Mouse (Mus musculus): ENCODE results near the gene Nrn1. TPM values are rescaled to one million over a fixed set of nuclear protein-coding genes. Genes with fewer than 3 reads are reported as not detected.

Gene Nrn1
- polyA plus RNA-seq, 1 experiment, result 0.57 TPM

DNA sequence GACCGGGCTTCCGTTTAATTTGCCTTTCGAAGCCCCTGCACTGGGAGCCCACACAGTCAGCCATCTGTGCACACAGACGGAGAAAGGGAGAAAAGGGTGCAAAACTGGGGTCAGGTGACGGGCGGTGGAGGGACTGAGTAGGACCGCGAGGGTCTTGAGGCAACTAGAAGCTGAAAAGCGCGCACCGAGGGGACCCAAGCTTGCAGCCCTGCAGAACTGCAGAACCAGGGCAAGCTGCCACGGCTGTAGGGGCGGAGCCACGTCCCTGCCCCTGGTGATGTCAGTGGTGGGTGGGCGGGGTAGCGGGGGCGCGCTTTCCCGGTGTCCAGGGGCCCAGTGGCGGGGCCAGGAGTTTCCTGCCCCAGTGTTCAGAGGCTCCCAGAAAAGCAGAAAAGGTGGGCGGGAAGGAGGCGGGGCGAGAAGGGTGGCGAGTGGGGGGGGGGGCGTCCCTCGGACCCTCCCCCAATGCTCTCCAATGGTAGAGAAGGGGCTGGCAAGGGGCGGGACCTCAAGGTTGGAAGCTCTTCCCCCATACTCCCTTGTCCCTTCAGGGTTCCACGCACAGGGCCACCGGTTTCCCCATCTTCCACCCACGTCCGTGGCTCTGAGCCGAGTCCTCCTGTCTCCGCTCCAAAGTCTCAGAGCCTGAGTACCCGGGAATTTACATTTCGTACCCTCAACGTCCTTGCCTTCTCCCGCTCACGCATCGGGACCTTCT, 1.1 kb upstream of the Nrn1 start:
- no peak overlapping the region for H3K27ac ChIP-seq (ENCODE audit: insufficient read depth, low read length)
- TF ChIP-seq CTCF (IDR thresholded peaks at IDR 0.05; ENCODE audit: extremely low read depth, insufficient read depth, insufficient read length, insufficient replicate concordance), result no peak
- no peak for TF ChIP-seq POLR2A (IDR thresholded peaks at IDR 0.05; ENCODE audit: low read depth, low read length)
- peaks cover 3% of the 10 kb centered on the region for H3K4me1 ChIP-seq (ENCODE audit: control insufficient read depth, insufficient read depth, insufficient read length)
- DNase-seq (ENCODE audit: low read depth in 1 of 2, low spot score in 2 of 2), result no peak
- H3K27me3 ChIP-seq (ENCODE audit: control insufficient read depth, insufficient read depth, low read length), result peaks cover 26% of the 10 kb centered on the region
- H3K4me3 ChIP-seq (ENCODE audit: extremely low read depth, insufficient read depth, insufficient read length), result peak overlapping the region; percentile 10; the same call in 1 of the 2 replicates
- H3K36me3 ChIP-seq (ENCODE audit: control insufficient read depth, insufficient read depth, low read length), result no peaks in the 10 kb centered on the region
- 2% methylated on average over 37 of the region's 39 CpGs for WGBS

DNA sequence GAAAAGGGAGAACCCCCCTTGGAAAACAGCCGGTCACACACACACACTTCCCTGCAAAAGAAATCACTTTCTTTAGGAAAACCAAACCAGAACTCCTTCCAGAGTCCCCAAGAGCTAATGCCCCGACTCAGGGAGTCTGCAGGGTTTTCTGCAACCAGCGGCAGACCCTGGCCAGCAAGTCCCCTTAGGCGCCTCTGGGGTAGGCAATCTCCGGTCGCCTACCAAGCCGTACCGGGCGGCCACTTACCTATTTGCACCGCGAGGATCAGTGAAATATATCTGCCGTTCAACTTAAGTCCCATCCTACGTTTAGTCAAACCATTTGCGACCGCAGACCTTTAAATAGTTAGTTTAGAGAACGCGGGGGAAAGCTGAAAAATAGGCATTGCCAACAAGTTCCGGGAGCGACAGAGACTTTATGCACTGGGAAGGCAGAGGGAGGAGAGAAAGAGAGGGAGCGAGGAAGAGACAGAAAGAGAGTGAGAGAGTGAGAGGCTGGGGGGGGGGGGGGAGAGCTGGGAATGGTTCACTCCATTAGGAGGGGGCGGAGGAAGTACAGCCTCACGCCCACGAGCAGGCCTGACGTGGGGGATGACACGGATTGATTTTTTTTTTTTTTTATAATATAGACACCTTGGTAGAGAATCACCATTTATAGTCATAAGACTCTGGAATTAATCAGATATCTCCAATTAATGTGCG, 791 bp downstream of the Nrn1 start:
- Histone ChIP-seq H3K4me1 (ENCODE audit: control insufficient read depth, insufficient read depth, insufficient read length) (peaks cover 3% of the 10 kb centered on the region), H3K36me3 (ENCODE audit: control insufficient read depth, insufficient read depth, low read length) (no peaks in the 10 kb centered on the region), H3K27me3 (ENCODE audit: control insufficient read depth, insufficient read depth, low read length) (peaks cover 29% of the 10 kb centered on the region), H3K27ac (ENCODE audit: insufficient read depth, low read length) (no peak overlapping the region), H3K4me3 (ENCODE audit: extremely low read depth, insufficient read depth, insufficient read length) (no peak overlapping the region)
- WGBS, result 5% methylated on average over 26 of the region's 26 CpGs
- TF ChIP-seq POLR2A (IDR thresholded peaks at IDR 0.05; ENCODE audit: low read depth, low read length) (no peak), CTCF (IDR thresholded peaks at IDR 0.05; ENCODE audit: extremely low read depth, insufficient read depth, insufficient read length, insufficient replicate concordance) (no peak)
- no peak for DNase-seq (ENCODE audit: low read depth in 1 of 2, low spot score in 2 of 2)

DNA sequence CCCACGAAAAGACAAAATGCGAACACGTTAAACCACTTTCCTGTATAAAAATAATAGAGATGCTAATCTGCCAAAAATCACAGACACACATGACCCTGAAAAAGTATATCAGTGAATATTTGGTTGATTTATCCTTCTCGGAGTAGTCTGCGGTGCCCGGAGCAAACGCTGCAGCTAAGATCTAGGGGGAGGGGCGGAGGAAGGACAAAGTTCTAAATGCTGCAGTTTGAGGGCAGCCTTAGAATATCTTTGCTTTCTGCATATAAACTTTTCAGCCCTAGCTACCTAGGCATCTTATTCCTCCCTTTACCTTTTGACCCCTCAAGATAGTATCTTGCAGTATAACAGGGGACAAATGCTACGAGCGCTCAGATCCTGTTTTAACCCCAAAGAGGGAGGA, 1.4 kb downstream of the Nrn1 start:
- Histone ChIP-seq H3K27me3 (ENCODE audit: control insufficient read depth, insufficient read depth, low read length) (peaks cover 29% of the 10 kb centered on the region), H3K36me3 (ENCODE audit: control insufficient read depth, insufficient read depth, low read length) (no peaks in the 10 kb centered on the region), H3K4me3 (ENCODE audit: extremely low read depth, insufficient read depth, insufficient read length) (no peak overlapping the region), H3K27ac (ENCODE audit: insufficient read depth, low read length) (no peak overlapping the region), H3K4me1 (ENCODE audit: control insufficient read depth, insufficient read depth, insufficient read length) (peaks cover 3% of the 10 kb centered on the region)
- TF ChIP-seq POLR2A (IDR thresholded peaks at IDR 0.05; ENCODE audit: low read depth, low read length), result no peak
- no peak for TF ChIP-seq CTCF (IDR thresholded peaks at IDR 0.05; ENCODE audit: extremely low read depth, insufficient read depth, insufficient read length, insufficient replicate concordance)
- 8% methylated on average over 10 of the region's 10 CpGs for WGBS
- no peak for DNase-seq (ENCODE audit: low read depth in 1 of 2, low spot score in 2 of 2)

DNA sequence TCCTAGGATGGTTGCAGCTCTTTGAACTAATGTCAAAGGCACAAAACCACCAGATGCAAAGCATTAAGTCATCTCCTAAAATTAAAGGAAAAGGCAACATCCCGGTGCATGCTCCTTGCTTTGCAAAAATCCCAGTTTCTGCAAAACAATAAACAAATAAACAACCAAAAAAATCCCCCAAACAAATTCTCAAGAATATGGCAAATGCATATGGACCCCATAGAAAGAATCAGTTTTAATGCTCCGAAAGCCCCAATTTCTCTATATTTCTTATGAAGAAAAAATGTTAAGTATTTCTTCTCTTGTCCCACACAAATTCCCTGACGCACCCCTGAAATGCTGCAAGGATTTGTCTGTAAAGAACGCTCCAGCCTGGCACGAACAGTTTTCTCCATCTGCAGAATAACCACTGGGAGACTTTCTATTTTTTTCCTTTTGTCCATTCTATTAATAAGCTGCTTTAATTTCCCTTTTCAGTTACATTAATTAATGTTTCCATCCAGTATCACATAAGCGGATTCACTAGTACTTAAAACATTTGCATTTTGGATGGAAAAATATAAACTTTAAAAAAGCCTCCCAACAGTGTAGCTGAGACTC, 1.9 kb downstream of the Nrn1 start:
- H3K27me3 ChIP-seq (ENCODE audit: control insufficient read depth, insufficient read depth, low read length), result peaks cover 29% of the 10 kb centered on the region
- no peak overlapping the region for H3K4me3 ChIP-seq (ENCODE audit: extremely low read depth, insufficient read depth, insufficient read length)

GRCm38 (mm10) chr13:36731931-36732461, 2.9 kb downstream of the Nrn1 start:
- no peak for DNase-seq (ENCODE audit: low read depth in 1 of 2, low spot score in 2 of 2)
- H3K27me3 ChIP-seq (ENCODE audit: control insufficient read depth, insufficient read depth, low read length), result peaks cover 31% of the 10 kb centered on the region

More for the DNA sequence above, 1.9 kb downstream of the Nrn1 start:
- no peak for TF ChIP-seq CTCF (IDR thresholded peaks at IDR 0.05; ENCODE audit: extremely low read depth, insufficient read depth, insufficient read length, insufficient replicate concordance)
- no peak for TF ChIP-seq POLR2A (IDR thresholded peaks at IDR 0.05; ENCODE audit: low read depth, low read length)
- 19% methylated on average over 6 of the region's 6 CpGs for WGBS
- peaks cover 3% of the 10 kb centered on the region for H3K4me1 ChIP-seq (ENCODE audit: control insufficient read depth, insufficient read depth, insufficient read length)
- no peak overlapping the region for H3K27ac ChIP-seq (ENCODE audit: insufficient read depth, low read length)
- no peaks in the 10 kb centered on the region for H3K36me3 ChIP-seq (ENCODE audit: control insufficient read depth, insufficient read depth, low read length)
- no peak for DNase-seq (ENCODE audit: low read depth in 1 of 2, low spot score in 2 of 2)

DNA sequence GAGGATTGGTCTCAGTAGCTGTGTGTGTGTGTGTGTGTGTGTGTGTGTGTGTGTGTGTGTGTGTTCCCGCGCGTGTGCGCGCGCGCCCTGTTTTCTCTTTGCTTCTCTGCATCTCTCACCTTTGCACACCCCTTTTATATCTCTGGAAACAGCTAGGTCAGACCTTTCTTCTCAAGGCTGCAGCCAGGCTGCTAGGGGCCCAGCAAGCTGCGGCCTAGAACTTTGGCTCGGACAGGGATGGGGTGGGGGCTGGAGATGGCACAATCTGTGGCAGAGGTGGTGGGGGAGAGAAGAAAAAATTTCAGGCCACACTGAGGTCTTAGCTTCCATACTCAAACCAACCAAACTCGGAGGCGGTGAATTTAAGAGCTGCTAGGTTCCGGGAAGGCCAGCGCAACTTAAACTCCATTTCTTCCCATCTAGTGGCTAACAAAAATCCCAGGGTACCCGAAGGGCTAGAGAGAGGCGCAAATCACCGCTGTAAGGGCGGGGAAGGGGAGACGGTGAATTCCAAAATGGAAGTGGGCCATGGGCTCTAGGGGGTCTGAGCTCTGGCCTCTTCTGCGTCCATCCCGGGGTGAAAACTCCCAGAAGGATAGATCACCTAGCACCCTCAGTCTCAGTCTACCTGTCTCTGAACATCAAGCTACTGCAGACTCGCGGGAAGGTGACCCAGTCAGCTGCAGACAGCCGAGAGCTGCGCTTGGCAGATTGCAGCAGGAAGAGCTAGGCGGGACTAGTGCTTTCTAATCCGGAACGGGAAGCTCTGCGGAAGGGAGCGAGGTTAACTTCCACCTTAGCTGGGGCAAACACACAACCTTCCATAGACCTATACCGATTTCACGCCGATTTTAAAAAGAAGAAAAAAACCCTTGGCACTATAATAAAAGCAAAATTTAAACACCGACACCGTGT, 3.7 kb downstream of the Nrn1 start:
- TF ChIP-seq CTCF (IDR thresholded peaks at IDR 0.05; ENCODE audit: extremely low read depth, insufficient read depth, insufficient read length, insufficient replicate concordance), result no peak
- TF ChIP-seq POLR2A (IDR thresholded peaks at IDR 0.05; ENCODE audit: low read depth, low read length), result no peak
- Histone ChIP-seq H3K4me3 (ENCODE audit: extremely low read depth, insufficient read depth, insufficient read length) (peak overlapping the region; percentile 44), H3K27me3 (ENCODE audit: control insufficient read depth, insufficient read depth, low read length) (peaks cover 36% of the 10 kb centered on the region), H3K27ac (ENCODE audit: insufficient read depth, low read length) (no peak overlapping the region), H3K36me3 (ENCODE audit: control insufficient read depth, insufficient read depth, low read length) (no peaks in the 10 kb centered on the region), H3K4me1 (ENCODE audit: control insufficient read depth, insufficient read depth, insufficient read length) (peaks cover 3% of the 10 kb centered on the region)
- peak; percentile 3 to 20 for DNase-seq (ENCODE audit: low read depth in 1 of 2, low spot score in 2 of 2)
- WGBS, result 23% methylated on average over 34 of the region's 34 CpGs

More at GRCm38 (mm10) chr13:36731931-36732461, 2.9 kb downstream of the Nrn1 start:
- Histone ChIP-seq H3K27ac (ENCODE audit: insufficient read depth, low read length) (no peak overlapping the region), H3K4me1 (ENCODE audit: control insufficient read depth, insufficient read depth, insufficient read length) (peaks cover 3% of the 10 kb centered on the region), H3K4me3 (ENCODE audit: extremely low read depth, insufficient read depth, insufficient read length) (peak overlapping the region; percentile 44), H3K36me3 (ENCODE audit: control insufficient read depth, insufficient read depth, low read length) (no peaks in the 10 kb centered on the region)
- WGBS, result 3% methylated on average over 23 of the region's 23 CpGs
- TF ChIP-seq CTCF (IDR thresholded peaks at IDR 0.05; ENCODE audit: extremely low read depth, insufficient read depth, insufficient read length, insufficient replicate concordance) (no peak), POLR2A (IDR thresholded peaks at IDR 0.05; ENCODE audit: low read depth, low read length) (no peak)
